Mouse (Mus musculus) stomach, embryonic 14.5 days (tissue): ENCODE measurements around the gene Ap2a2. TPM values are rescaled to one million over a fixed set of nuclear protein-coding genes. Genes with fewer than 3 reads are reported as not detected.

ENCODE experiments used
- ATAC-seq: fragments of 200-750 bp; cut with Nextera tagmentation; 2 replicates; pipeline ENCODE4 v1.8.0; 2017; ENCODE audit warnings: low read depth, moderate TSS enrichment; ENCODE audit not compliant: insufficient number of reproducible peaks, insufficient read depth, low FRiP score
- H3K27ac ChIP-seq: fragments of 300-500 bp; sonication (generic); 2 replicates; pipeline ENCODE4 v1.5.1; 2014; ENCODE audit warnings: mild to moderate bottlenecking, low read length, moderate library complexity, mixed read lengths
- H3K27me3 ChIP-seq: fragments of 300-500 bp; sonication (generic); 2 replicates; pipeline ENCODE4 v1.6.1; 2014; ENCODE audit warnings: low read length, control low read depth, mixed read lengths; ENCODE audit not compliant: control insufficient read depth, insufficient read depth
- H3K36me3 ChIP-seq: fragments of 300-500 bp; sonication (generic); 2 replicates; pipeline ENCODE4 v1.6.1; 2014; ENCODE audit warnings: mild to moderate bottlenecking, control low read depth, low read length, moderate library complexity, mixed read lengths; ENCODE audit not compliant: control insufficient read depth, insufficient read depth
- H3K4me1 ChIP-seq: fragments of 300-500 bp; sonication (generic); 2 replicates; pipeline ENCODE4 v1.6.1; 2014; ENCODE audit warnings: low read length, control low read depth, mixed read lengths; ENCODE audit not compliant: control insufficient read depth, insufficient read depth
- H3K4me2 ChIP-seq: fragments of 300-500 bp; sonication (generic); replicated peaks from 2 replicates; pipeline ENCODE4 v1.6.1; 2014; ENCODE audit warnings: low read depth, low read length, control low read depth
- H3K4me3 ChIP-seq: fragments of 300-500 bp; sonication (generic); 2 replicates; pipeline ENCODE4 v1.5.1; 2014; ENCODE audit warnings: low read depth, low read length, control low read depth
- H3K9ac ChIP-seq: fragments of 300-500 bp; sonication (generic); replicated peaks from 2 replicates; pipeline ENCODE4 v1.6.1; 2014; ENCODE audit warnings: low read depth, mild to moderate bottlenecking, control low read depth, low read length, moderate library complexity, mixed read lengths
- H3K9me3 ChIP-seq: fragments of 300-500 bp; sonication (generic); 2 replicates; pipeline ENCODE4 v1.6.1; 2016; ENCODE audit warnings: low read depth, low read length, control low read depth; ENCODE audit not compliant: control insufficient read depth
- WGBS: fragments of 180-500 bp; shearing (Covaris S2); extraction: QIAGEN DNeasy Blood & Tissue Kit; methylation state at CpG from one replicate; pipeline ENCODE4 v1.1.7; 2014; 5-methylcytosine and 5-hydroxymethylcytosine counted together
- polyA plus RNA-seq: library from polyadenylated mRNA; unstranded; fragments of >200 nt; fragmentation: Nextera tagmentation; extraction: Ambion mirVana; gene quantifications from 2 replicates; pipeline ENCODE4 v1.2.1, GENCODE M21; 2014

Ap2a2 gene
- polyA plus RNA-seq, 1 experiment from 2014 or later, result 71.8 TPM

GRCm38 (mm10) chr7:141564561-141564960 lies 2.6 kb downstream of the Ap2a2 start:
- 68% methylated on average over 7 of the region's 7 CpGs for WGBS
- Histone ChIP-seq H3K9me3 (no peaks in the 10 kb centered on the region), H3K27ac (no peak overlapping the region; the same call in 1 of the 2 replicates), H3K4me2 (no peak overlapping the region), H3K36me3 (no peaks in the 10 kb centered on the region), H3K9ac (0 out of 2 replicates have a peak overlapping the region, but pooled peaks have one; percentile 3), H3K4me3 (no peak overlapping the region), H3K27me3 (no peaks in the 10 kb centered on the region), H3K4me1 (peaks cover 21% of the 10 kb centered on the region; the same call in 1 of the 2 replicates)
- no peak for ATAC-seq

DNA sequence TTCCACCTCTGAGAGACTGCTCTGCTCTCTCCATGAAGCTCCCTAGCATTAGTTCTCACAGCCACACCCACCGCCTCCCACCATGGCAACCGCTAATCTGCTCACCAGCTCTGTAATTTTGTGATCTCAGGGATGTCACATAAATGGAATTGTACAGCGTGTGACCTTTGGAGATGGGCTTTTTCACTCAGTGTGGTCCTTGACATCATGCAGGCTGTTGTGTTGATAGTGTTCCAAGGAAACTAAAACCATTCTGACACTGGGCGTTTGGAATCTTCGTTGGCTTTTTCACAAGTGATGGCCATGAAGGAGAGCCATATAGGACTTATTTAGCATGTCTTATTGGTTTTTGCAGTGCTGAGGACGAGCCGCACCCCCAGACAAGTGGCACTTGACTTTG lies 4.6 kb downstream of the Ap2a2 start:
- Histone ChIP-seq H3K27me3 (no peaks in the 10 kb centered on the region), H3K4me2 (no peak overlapping the region), H3K4me1 (peaks cover 23% of the 10 kb centered on the region; the same call in 1 of the 2 replicates), H3K36me3 (no peaks in the 10 kb centered on the region), H3K27ac (no peak overlapping the region), H3K9me3 (no peaks in the 10 kb centered on the region), H3K9ac (no peak overlapping the region), H3K4me3 (no peak overlapping the region)
- 77% methylated on average over 7 of the region's 7 CpGs for WGBS
- ATAC-seq, result no peak

GRCm38 (mm10) chr7:141569283-141569803 lies 7.4 kb downstream of the Ap2a2 start:
- Histone ChIP-seq H3K27me3 (no peaks in the 10 kb centered on the region), H3K9ac (no peak overlapping the region), H3K27ac (no peak overlapping the region), H3K9me3 (no peaks in the 10 kb centered on the region), H3K4me3 (no peak overlapping the region), H3K4me1 (0 out of 2 replicates have a peak, but pooled peaks cover 11% of the 10 kb centered on the region), H3K36me3 (no peaks in the 10 kb centered on the region), H3K4me2 (no peak overlapping the region)
- ATAC-seq, result no peak
- 67% methylated on average over 9 of the region's 9 CpGs for WGBS

GRCm38 (mm10) chr7:141569916-141570315 lies 7.9 kb downstream of the Ap2a2 start:
- Histone ChIP-seq H3K9ac (no peak overlapping the region), H3K27ac (no peak overlapping the region), H3K9me3 (no peaks in the 10 kb centered on the region), H3K4me1 (0 out of 2 replicates have a peak, but pooled peaks cover 7% of the 10 kb centered on the region), H3K4me2 (no peak overlapping the region), H3K36me3 (no peaks in the 10 kb centered on the region), H3K4me3 (no peak overlapping the region), H3K27me3 (no peaks in the 10 kb centered on the region)
- ATAC-seq, result 0 out of 2 replicates have a peak, but pooled peaks have one; percentile 4
- WGBS, result 73% methylated on average over 3 of the region's 3 CpGs

GRCm38 (mm10) chr7:141570625-141571295 lies 8.8 kb downstream of the Ap2a2 start:
- WGBS, result 88% methylated on average over 4 of the region's 4 CpGs
- no peak overlapping the region for H3K4me2 ChIP-seq
- H3K36me3 ChIP-seq, result no peaks in the 10 kb centered on the region
- H3K9ac ChIP-seq, result no peak overlapping the region
- ATAC-seq, result no peak
- H3K4me3 ChIP-seq, result no peak overlapping the region
- H3K9me3 ChIP-seq, result no peaks in the 10 kb centered on the region
- H3K4me1 ChIP-seq, result 0 out of 2 replicates have a peak, but pooled peaks cover 7% of the 10 kb centered on the region
- H3K27me3 ChIP-seq, result no peaks in the 10 kb centered on the region
- no peak overlapping the region for H3K27ac ChIP-seq

DNA sequence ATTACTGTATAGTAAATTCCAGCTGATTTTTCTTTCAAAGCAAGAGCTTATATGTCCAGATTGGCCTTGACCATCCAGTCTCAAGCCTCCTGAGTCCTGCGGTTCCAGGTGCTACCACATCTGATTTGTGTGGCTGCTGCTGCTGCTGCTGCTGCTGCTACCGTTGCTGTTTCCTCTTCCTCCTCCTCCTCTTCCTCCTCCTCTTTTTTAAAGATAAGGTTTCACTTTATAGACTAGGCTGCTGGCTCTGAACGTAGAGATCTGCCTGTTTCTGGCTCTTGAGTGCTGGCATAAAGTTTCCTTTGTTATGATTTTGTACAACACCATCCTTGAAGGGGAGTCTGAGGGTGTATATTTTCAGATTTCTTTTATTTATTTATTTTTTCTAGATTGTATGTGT lies 12.1 kb downstream of the Ap2a2 start:
- no peaks in the 10 kb centered on the region for H3K27me3 ChIP-seq
- H3K36me3 ChIP-seq, result no peaks in the 10 kb centered on the region
- ATAC-seq, result no peak
- no peak overlapping the region for H3K27ac ChIP-seq
- WGBS, result 76% methylated on average over 3 of the region's 3 CpGs
- 0 out of 2 replicates have a peak, but pooled peaks cover 7% of the 10 kb centered on the region for H3K4me1 ChIP-seq
- H3K9me3 ChIP-seq, result no peaks in the 10 kb centered on the region
- H3K4me3 ChIP-seq, result no peak overlapping the region
- no peak overlapping the region for H3K9ac ChIP-seq
- no peak overlapping the region for H3K4me2 ChIP-seq

DNA sequence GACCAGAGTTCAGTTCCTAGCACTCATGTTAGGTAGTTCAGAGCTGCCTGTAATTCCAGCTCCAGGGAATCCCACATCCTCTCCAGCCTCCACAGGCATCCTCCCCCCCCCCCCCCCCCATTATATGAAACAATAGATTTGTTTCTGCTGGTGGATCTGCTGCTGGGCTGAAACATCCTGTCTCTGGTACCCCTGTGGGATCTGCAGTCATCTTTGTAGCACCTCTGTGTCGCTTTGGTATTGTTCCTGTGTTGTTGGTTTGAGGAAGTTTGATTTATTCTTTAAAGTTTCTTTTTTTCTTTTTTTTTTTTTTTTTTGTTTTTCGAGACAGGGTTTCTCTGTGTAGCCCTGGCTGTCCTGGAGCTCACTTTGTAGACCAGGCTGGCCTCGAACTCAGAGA lies 13.5 kb downstream of the Ap2a2 start:
- Histone ChIP-seq H3K36me3 (no peaks in the 10 kb centered on the region), H3K4me2 (no peak overlapping the region), H3K9me3 (no peaks in the 10 kb centered on the region), H3K27me3 (no peaks in the 10 kb centered on the region), H3K4me3 (no peak overlapping the region), H3K27ac (no peak overlapping the region), H3K9ac (no peak overlapping the region), H3K4me1 (no peaks in the 10 kb centered on the region)
- WGBS, result 87% methylated on average over 2 of the region's 3 CpGs
- ATAC-seq, result no peak

DNA sequence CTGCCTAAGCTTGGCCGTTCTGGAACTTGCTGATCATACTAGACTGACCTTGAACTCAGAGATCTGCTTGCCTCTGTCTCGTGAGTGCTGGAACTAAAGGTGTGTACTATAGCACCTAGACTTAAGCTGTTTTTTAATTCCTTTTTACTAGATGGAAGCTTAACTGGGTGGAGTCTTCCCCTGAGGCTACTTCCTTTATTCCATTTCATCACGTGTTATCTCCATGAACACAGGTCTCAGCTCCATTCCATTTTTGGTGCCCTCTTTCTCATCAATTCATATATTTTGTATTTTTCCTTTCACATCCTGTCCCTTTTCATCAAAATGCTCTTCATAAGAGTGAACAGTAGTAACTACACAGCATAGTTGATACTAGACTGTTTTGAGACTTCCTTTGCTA lies 15.8 kb downstream of the Ap2a2 start:
- H3K4me2 ChIP-seq, result no peak overlapping the region
- H3K4me3 ChIP-seq, result no peak overlapping the region
- no peak overlapping the region for H3K27ac ChIP-seq
- no peaks in the 10 kb centered on the region for H3K36me3 ChIP-seq
- H3K9me3 ChIP-seq, result no peaks in the 10 kb centered on the region
- H3K9ac ChIP-seq, result no peak overlapping the region
- ATAC-seq, result no peak
- no peaks in the 10 kb centered on the region for H3K4me1 ChIP-seq
- WGBS, result 82% methylated on average over 3 of the region's 3 CpGs
- no peaks in the 10 kb centered on the region for H3K27me3 ChIP-seq
